Mouse (Mus musculus) heart, postnatal 14 days (tissue): ENCODE results near the gene Itga2b. TPM values are rescaled to one million over a fixed set of nuclear protein-coding genes. Genes with fewer than 3 reads are reported as not detected.

Source experiments
- DNase-seq, 2 experiments: peaks; one replicate each; pipeline ENCODE4 v3.0.0; 2021 to 2022
- intact Hi-C: fragments of 180-260 bp; cut with DNase I; formaldehyde crosslinking; loops from one replicate; pipeline ENCODE4 v1.15.1; 2025
- total RNA-seq, 2 experiments: library from RNA; stranded (reverse); gene quantifications; 2 replicates each; pipeline ENCODE4 v1.2.3; 2021

The Itga2b gene
- total RNA-seq, 2 experiments from 2014 or later = 3.1 to 3.3 TPM

- DNase-seq = no peak
- intact Hi-C loops = no loop called here
Measured at GRCm38 (mm10) chr11:102461764-102462163, 8.2 kb downstream of the Itga2b start.

GRCm38 (mm10) chr11:102460541-102460940 lies 9.4 kb downstream of the Itga2b start:
- no peak for DNase-seq
- intact Hi-C loops = no loop called here

GRCm38 (mm10) chr11:102455740-102456396 lies 14.1 kb downstream of the Itga2b start:
- intact Hi-C loops = no loop called here
- peak; percentile 74 to 77 for DNase-seq

- intact Hi-C loops = no loop called here
- no peak for DNase-seq
Measured at GRCm38 (mm10) chr11:102453131-102453530, 16.8 kb downstream of the Itga2b start.

GRCm38 (mm10) chr11:102449043-102450008 lies 20.6 kb downstream of the Itga2b start:
- intact Hi-C loops = no loop called here
- DNase-seq = no peak

- no peak for DNase-seq
- intact Hi-C loops = no loop called here
Measured at GRCm38 (mm10) chr11:102448327-102448726, 21.6 kb downstream of the Itga2b start.

- intact Hi-C loops = no loop called here
Measured at GRCm38 (mm10) chr11:102447497-102447896, 22.4 kb downstream of the Itga2b start, which contains the start of gene Fam171a2. Fam171a2 (minus strand) TSS chr11:102447682.

GRCm38 (mm10) chr11:102446581-102447461 lies 23.1 kb downstream of the Itga2b start:
- intact Hi-C loops = no loop called here
- peak; percentile 33 to 50 for DNase-seq

More at GRCm38 (mm10) chr11:102447497-102447896, 22.4 kb downstream of the Itga2b start, which contains the start of gene Fam171a2:
- DNase-seq = peak; percentile 90 to 92

- intact Hi-C loops = no loop called here
Measured at GRCm38 (mm10) chr11:102445891-102446361, 24.0 kb downstream of the Itga2b start.

GRCm38 (mm10) chr11:102445264-102445890 lies 24.5 kb downstream of the Itga2b start:
- peak; percentile 60 to 65 for DNase-seq
- intact Hi-C loops = no loop called here

More at GRCm38 (mm10) chr11:102445891-102446361, 24.0 kb downstream of the Itga2b start:
- peak; percentile 56 to 58 for DNase-seq

GRCm38 (mm10) chr11:102444781-102445180 lies 25.1 kb downstream of the Itga2b start:
- intact Hi-C loops = no loop called here
- DNase-seq = no peak

- intact Hi-C loops = no loop called here
- no peak for DNase-seq
Measured at GRCm38 (mm10) chr11:102444321-102444720, 25.6 kb downstream of the Itga2b start.

GRCm38 (mm10) chr11:102443740-102444139 lies 26.2 kb downstream of the Itga2b start:
- intact Hi-C loops = no loop called here
- DNase-seq = no peak

GRCm38 (mm10) chr11:102442089-102442488 lies 27.8 kb downstream of the Itga2b start:
- DNase-seq = no peak
- intact Hi-C loops = no loop called here

- DNase-seq = no peak
- intact Hi-C loops = no loop called here
Measured at GRCm38 (mm10) chr11:102441434-102441833, 28.5 kb downstream of the Itga2b start.

- intact Hi-C loops = no loop called here
- no peak for DNase-seq
Measured at GRCm38 (mm10) chr11:102440255-102440654, 29.7 kb downstream of the Itga2b start.

GRCm38 (mm10) chr11:102439093-102440082 lies 30.5 kb downstream of the Itga2b start:
- intact Hi-C loops = no loop called here
- DNase-seq = no peak
